Mouse (Mus musculus): ENCODE results near the gene Ubb.

DNA sequence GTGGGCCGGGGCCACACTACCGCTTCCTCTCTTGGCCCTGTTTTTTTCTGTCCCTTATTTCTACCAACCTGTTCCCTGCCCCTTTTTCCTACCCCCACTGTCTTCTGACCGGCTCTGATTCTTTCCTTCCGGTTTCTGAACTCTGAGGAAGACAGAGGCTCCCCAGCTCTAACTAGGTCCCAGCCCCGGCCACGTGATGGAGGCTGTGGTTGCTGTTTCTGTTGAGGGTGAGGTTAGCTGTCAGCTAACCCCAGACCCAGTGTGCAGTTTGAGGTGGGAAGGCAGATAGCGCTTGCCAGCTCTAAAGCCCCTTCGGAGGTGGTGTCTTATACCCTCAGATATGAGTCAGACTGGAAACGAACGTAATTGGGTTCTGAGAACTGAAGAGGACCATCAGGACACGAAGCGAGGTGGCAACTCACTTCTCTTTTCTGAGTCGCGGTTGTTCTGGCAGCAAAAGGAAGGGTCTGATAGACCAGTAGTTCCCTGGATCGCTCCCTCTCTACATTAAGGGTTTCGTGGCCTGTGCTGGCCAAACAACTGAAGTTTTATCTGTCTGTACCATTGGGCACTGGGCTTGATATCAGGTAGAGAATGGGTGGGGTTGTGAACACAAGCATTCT, 25.7 kb downstream of the Ubb start:
- TF ChIP-seq CTCF (IDR thresholded peaks at IDR 0.05) (no peak), POLR2A (IDR thresholded peaks at IDR 0.05; ENCODE audit: insufficient read depth, low read depth, low read length) (no peak)
